Mouse (Mus musculus): ENCODE results near the gene Zkscan7.
A peak's percentile ranks its signal among the peaks of the same experiment; 100 is the strongest.
"Not testable (repeated sequence)": the region's sequence is repeated elsewhere in the genome, so short reads cannot be mapped to it uniquely, and the experiment has no call there.

The Zkscan7 gene

DNA sequence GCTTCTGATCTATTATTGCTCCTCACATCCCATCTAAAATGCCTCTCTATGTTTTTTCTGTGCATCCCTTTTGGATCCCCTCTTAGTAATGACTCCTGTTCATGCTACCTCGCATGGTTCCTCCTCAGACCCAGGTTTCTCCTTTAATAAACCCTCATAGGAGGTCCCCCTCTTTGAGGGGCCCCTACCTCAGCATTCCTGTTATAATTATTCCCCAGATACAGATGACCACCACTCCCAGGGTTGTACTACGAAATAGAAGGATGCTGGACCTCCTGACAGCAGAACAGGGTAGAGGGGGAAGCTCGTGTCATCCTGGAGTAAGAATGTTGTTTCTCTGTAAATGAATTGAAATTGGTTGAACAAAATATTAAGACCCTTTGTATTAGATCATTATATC lies at the start of gene Zkscan7:
Gene Zkscan7 (plus strand): TSS at position 301 of the 400 bp plus-strand sequence.
- DNase-seq (ENCODE audit: low spot score), result no peak

- no peak for DNase-seq (ENCODE audit: low spot score)
Observed at GRCm38 (mm10) chr9:122836126-122836525, 49.4 kb upstream of the Zkscan7 start.

DNA sequence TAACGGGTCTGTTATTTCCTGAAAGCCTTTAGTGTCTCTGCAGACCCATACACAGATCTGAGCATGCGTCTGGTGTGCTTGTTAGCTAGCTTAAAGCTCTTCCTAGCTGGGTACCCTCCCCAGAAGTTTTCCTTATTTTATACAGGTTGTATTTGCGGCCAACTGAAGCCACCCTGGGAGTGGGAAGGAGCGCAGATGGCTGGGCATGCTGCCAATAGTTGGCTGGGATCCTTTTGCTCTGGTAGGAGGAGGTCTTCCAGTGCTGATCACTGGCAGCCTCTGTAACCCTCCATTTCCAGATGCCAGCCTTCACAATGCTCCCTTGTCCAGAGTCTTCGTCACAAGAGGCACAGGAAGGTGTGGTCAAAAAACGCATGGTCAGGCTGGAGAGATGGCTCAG lies 48.7 kb upstream of the Zkscan7 start:
- no peak for DNase-seq (ENCODE audit: low spot score)

DNA sequence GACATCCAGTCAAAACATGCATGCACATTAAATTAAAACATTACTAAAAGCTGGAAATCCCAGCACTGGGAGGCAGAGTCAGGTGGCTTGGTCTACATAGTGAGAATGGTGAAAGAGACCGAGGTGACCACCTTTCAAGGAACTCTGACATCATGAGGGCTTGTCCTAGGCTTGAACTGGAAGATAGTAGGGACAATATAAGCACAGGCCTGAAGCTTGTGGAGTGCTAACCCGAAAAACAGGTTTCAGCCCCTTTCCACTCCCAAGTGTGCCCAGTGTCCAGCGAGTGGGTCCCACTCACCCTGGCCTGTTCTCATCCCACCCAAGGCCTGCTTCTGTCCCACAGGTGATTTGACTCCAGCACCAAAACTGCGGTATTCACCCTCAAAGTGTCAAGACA lies 48.3 kb upstream of the Zkscan7 start:
- DNase-seq (ENCODE audit: low spot score), result no peak

DNA sequence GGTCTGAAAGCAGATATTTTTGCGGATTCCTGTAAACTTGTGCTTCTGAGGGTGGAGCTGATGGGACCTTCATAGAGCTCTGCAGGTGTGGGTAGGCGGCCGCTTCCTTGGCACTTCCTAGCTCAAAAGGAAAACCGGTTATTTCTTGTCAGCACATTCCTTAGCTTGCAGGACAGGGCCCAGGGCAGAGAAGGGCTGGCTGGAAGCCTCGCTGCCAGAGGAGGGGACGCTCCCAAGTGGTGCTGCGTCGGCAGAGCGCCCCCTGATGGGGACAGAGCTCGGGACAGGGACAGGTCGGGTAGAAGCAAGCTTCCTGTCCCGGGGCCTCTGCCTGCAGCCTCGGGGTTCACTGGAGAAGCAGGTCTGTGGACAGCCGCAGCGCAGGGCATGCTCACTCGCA lies 47.8 kb upstream of the Zkscan7 start:
- peak; percentile 18 for DNase-seq (ENCODE audit: low spot score)

- DNase-seq (ENCODE audit: low spot score), result no peak
Observed at GRCm38 (mm10) chr9:122843760-122844159, 41.7 kb upstream of the Zkscan7 start, which contains the start of gene Gm35549. Gm35549 (minus strand) TSS chr9:122844035.

DNA sequence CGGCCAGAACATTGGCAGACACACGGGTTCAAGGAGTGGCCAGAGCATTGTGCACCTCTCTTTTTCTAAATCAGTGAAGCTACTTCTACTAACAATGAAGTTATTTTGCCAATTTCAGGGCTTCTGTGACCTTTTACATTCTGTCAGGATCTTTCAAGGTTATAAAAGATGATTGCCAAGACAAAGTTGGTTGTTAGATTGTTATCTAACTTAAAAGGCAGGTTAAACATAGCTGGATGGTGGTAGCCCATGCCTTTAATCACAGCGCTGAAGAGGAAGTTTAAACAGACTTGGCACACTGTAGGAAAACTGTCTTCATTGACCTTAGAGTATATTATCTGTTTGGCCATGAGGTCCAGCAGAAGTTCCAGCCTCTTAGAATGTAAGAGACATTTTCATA lies 39.9 kb upstream of the Zkscan7 start:
- no peak for DNase-seq (ENCODE audit: low spot score)

- no peak for DNase-seq (ENCODE audit: low spot score)
Observed at GRCm38 (mm10) chr9:122846156-122846555, 39.3 kb upstream of the Zkscan7 start.

DNA sequence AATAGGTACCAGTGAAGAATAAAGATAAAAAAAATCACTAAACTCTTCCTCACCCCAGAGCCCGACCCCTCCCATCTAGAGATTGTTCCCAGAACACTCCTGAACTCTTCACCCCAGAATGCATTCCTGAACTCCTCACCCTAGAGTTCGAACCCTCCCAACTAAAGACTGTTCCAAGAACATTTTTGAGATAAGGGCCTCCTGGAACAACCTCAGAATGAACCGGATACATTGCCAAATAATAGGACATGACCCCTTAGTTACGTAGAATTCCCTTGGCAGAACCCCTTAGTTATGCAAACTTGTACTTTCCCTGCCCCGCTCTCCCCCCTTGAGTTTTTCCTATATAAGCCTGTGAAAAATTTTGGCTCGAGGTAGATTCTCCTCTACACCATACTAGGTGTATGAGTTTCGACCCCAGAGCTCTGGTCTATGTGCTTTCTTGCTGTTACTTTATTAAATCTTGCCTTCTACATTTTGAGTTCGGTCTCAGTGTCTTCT lies 37.6 kb upstream of the Zkscan7 start:
- not testable (repeated sequence) for DNase-seq (ENCODE audit: low spot score)

DNA sequence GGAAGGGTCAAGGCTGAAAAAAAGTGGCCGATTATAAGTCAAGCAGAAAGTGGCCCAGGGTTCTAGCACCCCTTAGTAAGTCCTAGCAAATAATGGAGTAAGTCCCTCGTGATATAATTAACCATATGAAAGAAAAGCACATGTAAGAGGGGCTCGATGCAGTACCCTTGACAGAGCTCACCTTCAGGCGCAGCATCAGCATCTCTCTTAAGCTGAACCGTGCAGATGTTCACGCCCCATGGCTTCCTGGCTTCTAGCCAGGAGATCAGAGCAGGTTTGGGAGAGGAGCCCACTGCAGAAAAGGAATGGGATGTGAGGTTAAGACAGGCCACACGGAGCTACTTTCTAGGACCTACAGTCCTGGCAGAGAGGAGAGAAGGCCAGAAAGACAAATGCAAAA lies 31.0 kb upstream of the Zkscan7 start:
- no peak for DNase-seq (ENCODE audit: low spot score)

- not testable (repeated sequence) for DNase-seq (ENCODE audit: low spot score)
Observed at GRCm38 (mm10) chr9:122855141-122855540, 30.3 kb upstream of the Zkscan7 start.

DNA sequence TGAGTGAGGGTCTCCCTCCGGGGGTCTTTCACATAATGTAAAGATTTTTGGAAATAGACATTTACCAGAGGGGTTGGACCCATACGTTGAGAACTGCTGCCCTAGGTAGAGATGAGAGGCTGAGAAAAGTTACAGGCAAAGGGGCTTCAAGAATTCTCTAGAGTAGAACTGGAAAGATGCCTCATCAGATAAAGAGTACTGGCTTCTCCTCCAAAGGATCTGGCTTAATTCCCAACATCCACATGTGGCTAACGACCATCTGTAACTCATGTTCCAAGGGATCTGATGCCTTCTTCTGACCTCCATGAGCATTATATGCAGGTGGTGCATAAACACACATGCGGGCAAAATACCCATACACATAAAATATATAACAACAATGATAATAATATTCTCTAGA lies 29.9 kb upstream of the Zkscan7 start:
- DNase-seq (ENCODE audit: low spot score), result no peak

GRCm38 (mm10) chr9:122856716-122857115 lies 28.8 kb upstream of the Zkscan7 start:
- DNase-seq (ENCODE audit: low spot score), result no peak

DNA sequence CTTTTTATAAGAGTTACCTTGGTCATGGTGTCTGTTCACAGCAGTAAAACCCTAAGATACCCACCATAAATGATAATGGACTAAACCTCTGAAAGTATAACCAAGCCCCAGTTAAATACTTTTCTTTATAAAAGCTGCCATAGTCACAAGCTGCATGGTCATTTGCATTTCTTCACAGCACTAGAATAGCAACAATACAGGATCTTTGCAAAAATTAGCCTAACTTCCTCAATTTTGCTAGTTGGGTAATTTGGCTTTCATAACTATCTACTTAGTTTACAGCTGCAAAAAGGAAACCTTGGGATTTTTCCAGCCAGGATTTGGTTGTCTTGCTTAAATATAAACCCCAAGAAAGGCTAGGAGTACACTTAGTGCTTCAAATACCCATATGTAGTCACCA lies 24.7 kb upstream of the Zkscan7 start:
- no peak for DNase-seq (ENCODE audit: low spot score)

DNA sequence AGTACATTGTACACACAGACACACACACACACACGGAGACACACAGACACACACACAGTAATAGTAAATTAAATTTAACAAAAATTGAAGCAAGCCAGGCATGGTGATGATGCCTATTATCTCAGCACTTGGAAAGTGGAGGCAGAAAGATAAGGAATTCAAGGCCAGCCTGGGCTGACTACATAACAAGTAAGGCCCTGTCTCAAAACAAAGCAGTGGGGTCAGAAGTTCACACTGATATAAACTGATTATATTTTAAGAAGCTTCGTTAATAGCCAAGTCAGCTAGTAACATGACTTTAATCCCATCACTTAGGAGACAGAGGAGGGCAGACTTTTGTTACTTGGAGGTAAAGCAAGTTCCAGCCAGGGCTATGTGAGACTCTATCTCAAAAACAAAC lies 21.8 kb upstream of the Zkscan7 start:
- no peak for DNase-seq (ENCODE audit: low spot score)

- DNase-seq (ENCODE audit: low spot score), result no peak
Observed at GRCm38 (mm10) chr9:122864848-122865247, 20.6 kb upstream of the Zkscan7 start.

DNA sequence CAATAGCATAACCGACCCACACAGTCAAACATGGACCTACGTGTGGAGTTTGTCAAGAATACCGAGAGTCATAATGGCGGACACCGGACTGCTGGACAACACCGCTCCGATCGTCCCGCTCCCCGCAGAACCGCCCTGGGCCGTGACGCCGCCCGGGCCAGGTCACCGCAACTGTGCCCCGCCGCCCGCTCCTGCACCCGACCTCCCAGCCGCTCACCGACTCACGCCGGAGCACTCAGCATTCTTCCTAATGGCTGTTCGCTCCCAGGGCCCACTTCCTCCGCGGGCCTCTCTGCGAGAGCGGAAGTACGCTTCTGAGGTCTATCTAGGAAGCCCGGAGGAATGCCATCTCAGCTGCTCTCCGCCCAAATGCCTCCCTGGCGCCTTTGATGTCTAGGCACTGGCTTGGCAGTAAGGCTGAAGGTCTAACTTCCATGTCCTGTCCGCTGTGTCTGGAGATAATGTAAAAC lies 19.8 kb upstream of the Zkscan7 start, which contains the start of gene Zfp445:
Gene Zfp445 (minus strand): TSS at position 310 of the 470 bp plus-strand sequence.
- peak; percentile 93 for DNase-seq (ENCODE audit: low spot score)

GRCm38 (mm10) chr9:122866192-122866591 lies 19.3 kb upstream of the Zkscan7 start:
- no peak for DNase-seq (ENCODE audit: low spot score)

DNA sequence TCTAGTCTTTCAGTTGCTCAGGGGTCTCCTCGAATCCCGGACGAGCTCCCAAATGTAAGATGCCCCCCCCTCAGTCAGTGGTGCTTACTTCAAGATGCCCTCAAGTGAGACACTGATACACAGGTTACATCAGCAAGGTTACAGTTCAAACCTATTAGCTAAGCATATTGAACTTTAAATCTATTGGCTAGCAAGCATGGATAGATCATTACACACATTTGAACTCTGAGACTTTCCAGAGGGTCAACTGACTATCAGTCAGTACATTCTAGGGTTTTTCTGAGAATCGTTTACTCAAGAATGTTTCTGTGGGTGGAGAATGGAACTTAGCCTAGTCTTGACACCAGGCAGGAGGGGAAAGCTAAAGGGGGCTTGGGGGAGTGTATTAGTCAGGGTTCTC lies 12.9 kb upstream of the Zkscan7 start:
- DNase-seq (ENCODE audit: low spot score), result no peak

- no peak for DNase-seq (ENCODE audit: low spot score)
Observed at GRCm38 (mm10) chr9:122874653-122875052, 10.8 kb upstream of the Zkscan7 start.

GRCm38 (mm10) chr9:122875145-122875544 lies 10.3 kb upstream of the Zkscan7 start:
- no peak for DNase-seq (ENCODE audit: low spot score)

DNA sequence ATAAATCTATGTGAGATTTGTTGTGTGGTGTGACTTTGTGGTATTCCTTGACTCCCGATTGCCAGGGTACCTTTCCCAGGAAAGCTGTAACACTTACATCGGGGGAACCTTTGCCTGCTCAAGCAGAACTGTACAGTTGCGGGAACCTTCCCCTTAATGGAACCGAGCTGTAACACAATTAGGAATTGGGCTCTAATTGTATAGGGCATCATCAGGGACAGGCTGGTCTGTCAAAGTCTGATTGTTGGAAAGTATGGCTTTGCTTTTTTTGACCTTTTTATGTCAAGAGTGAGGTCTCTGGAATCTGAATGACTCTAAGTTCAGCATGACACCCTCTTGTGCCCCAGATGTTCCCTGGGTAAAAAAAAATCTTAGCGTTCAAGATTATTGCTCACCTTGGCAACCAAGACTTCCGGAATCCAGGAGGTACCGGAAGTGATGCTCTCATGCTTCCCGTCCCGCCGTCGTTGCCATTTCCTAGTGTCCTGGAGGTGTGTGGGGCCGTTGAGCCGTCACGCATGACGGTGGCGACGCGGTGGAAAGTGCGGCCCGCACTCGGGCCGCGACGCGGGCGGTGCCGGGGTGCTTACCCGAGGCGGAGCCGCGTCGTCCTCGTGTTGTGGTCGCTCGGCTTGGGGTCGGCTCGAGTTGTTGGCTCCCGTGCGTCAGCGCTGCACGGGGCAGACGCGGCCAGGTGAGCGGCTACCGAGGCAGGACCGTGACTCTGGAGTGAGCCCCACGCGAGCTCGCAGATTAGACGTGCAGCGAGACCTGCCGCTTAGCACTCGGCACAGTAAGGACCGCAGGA lies 1.1 kb downstream of the Zkscan7 start:
- peak; percentile 78 for DNase-seq (ENCODE audit: low spot score)

DNA sequence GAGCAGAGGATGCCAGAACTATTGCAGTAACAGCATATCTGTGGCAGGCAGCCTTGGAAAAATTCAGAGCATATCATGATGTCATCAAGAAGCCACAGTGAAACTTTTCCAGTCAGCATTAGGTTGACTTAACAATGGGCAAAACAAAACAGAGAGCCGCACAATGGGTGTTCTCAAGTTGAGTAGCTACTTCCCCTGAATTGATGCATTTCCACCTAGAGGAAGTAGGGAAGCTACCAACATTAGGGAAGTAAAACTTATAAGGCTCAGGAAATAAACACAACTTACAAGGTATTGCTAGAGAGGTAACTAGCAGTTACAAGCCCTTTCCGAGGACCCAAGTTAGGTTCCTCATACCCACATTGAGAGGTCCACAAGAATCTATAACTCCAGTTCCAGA lies 15.6 kb downstream of the Zkscan7 start:
- no peak for DNase-seq (ENCODE audit: low spot score)

All from retina, embryonic 14.5 days (tissue).